Mouse (Mus musculus) liver, adult 2 months (tissue): ENCODE data around the gene Crygs. TPM values are rescaled to one million over a fixed set of nuclear protein-coding genes. Genes with fewer than 3 reads are reported as not detected.

Experiments used
- DNase-seq: peaks from one replicate; pipeline ENCODE4 v3.0.0-alpha.2; 2011; ENCODE audit warnings: low read depth, low spot score; ENCODE audit errors: extremely low read depth
- H3K27ac ChIP-seq: fragments of 200-500 bp; replicated peaks from 2 replicates; pipeline ENCODE4 v1.5.1; 2012; ENCODE audit warnings: low read depth, mild to moderate bottlenecking, control low read depth, inconsistent platforms, low read length; ENCODE audit not compliant: insufficient read depth
- H3K27me3 ChIP-seq: fragments of 200-500 bp; 2 replicates; pipeline ENCODE4 v1.6.1; 2012; ENCODE audit warnings: mild to moderate bottlenecking, moderate library complexity, low read length, inconsistent platforms; ENCODE audit not compliant: control insufficient read depth, insufficient read depth
- H3K36me3 ChIP-seq: fragments of 200-500 bp; 2 replicates; pipeline ENCODE4 v1.6.1; 2012; ENCODE audit warnings: low read length, inconsistent platforms; ENCODE audit not compliant: control insufficient read depth, insufficient read depth
- H3K4me1 ChIP-seq: fragments of 200-500 bp; 2 replicates; pipeline ENCODE4 v1.6.1; 2011; ENCODE audit warnings: low read length; ENCODE audit not compliant: control insufficient read depth, insufficient read depth
- H3K4me3 ChIP-seq: fragments of 200-500 bp; 2 replicates; pipeline ENCODE4 v1.5.1; 2011; ENCODE audit warnings: low read depth, mild to moderate bottlenecking, control low read depth, low read length, moderate library complexity; ENCODE audit not compliant: insufficient read depth
- H3K79me2 ChIP-seq: fragments of 200-500 bp; 2 replicates; pipeline ENCODE4 v1.6.1; 2012; ENCODE audit warnings: inconsistent platforms, mild to moderate bottlenecking, low read length, moderate library complexity; ENCODE audit not compliant: control insufficient read depth, insufficient read depth
- H3K9ac ChIP-seq: fragments of 200-500 bp; 2 replicates; pipeline ENCODE4 v1.6.1; 2012; ENCODE audit warnings: low read depth, mild to moderate bottlenecking, control low read depth, inconsistent platforms, low read length
- CTCF ChIP-seq: fragments of 200-500 bp; IDR thresholded peaks from 2 replicates; pipeline ENCODE4 v1.5.1; 2011; ENCODE audit warnings: low read depth, low read length, control low read depth
- POLR2A ChIP-seq: fragments of 200-500 bp; IDR thresholded peaks from 2 replicates; pipeline ENCODE4 v1.6.1; 2011; ENCODE audit warnings: low read length, control low read depth; ENCODE audit not compliant: insufficient read depth; ENCODE audit errors: extremely low read depth
- WGBS: fragments of 180-500 bp; shearing (Covaris S2); methylation state at CpG from one replicate; pipeline ENCODE4 v1.1.7; 2018; 5-methylcytosine and 5-hydroxymethylcytosine counted together
- polyA plus RNA-seq: library from polyadenylated mRNA; depleted of rRNA; stranded (reverse); fragments of >200 nt; gene quantifications from 2 replicates; pipeline ENCODE4 v1.2.3, GENCODE M21; 2012
- total RNA-seq: library from RNA; depleted of rRNA; stranded (reverse); fragments of >200 nt; gene quantifications from 2 replicates; pipeline ENCODE4 v1.2.3, GENCODE M21; 2014

Gene Crygs
- total and polyA plus RNA-seq, 2 experiments: 0.10 TPM; not detected in 1

- no peak for DNase-seq
- H3K4me1 ChIP-seq: no peaks in the 10 kb centered on the region
- no peak overlapping the region for H3K27ac ChIP-seq
- no peaks in the 10 kb centered on the region for H3K36me3 ChIP-seq
- no peak overlapping the region for H3K4me3 ChIP-seq
- no peak for TF ChIP-seq CTCF
- no peak for TF ChIP-seq POLR2A
- 69% methylated on average over 3 of the region's 3 CpGs for WGBS
- H3K27me3 ChIP-seq: no peaks in the 10 kb centered on the region
- H3K9ac ChIP-seq: no peak overlapping the region
- H3K79me2 ChIP-seq: no peaks in the 10 kb centered on the region
Observed at GRCm38 (mm10) chr16:22798520-22798919, 12.9 kb downstream of the Crygs start.

- no peak for DNase-seq
- Histone ChIP-seq H3K4me1 (no peaks in the 10 kb centered on the region), H3K36me3 (no peaks in the 10 kb centered on the region), H3K27me3 (no peaks in the 10 kb centered on the region), H3K4me3 (no peak overlapping the region), H3K9ac (no peak overlapping the region), H3K79me2 (no peaks in the 10 kb centered on the region), H3K27ac (no peak overlapping the region)
- TF ChIP-seq POLR2A: no peak
- TF ChIP-seq CTCF: no peak
- WGBS: 74% methylated on average over 5 of the region's 5 CpGs
Observed at GRCm38 (mm10) chr16:22797521-22797920, 13.9 kb downstream of the Crygs start.

- Histone ChIP-seq H3K4me1 (peaks cover 4% of the 10 kb centered on the region; the same call in 1 of the 2 replicates), H3K27ac (no peak overlapping the region), H3K36me3 (no peaks in the 10 kb centered on the region), H3K27me3 (no peaks in the 10 kb centered on the region), H3K9ac (no peak overlapping the region), H3K79me2 (no peaks in the 10 kb centered on the region), H3K4me3 (no peak overlapping the region)
- whole genome bisulfite sequencing: 69% methylated on average over 3 of the region's 3 CpGs
- TF ChIP-seq POLR2A (no peak), CTCF (peak; percentile 69)
- DNase-seq: peak; percentile 12
Observed at GRCm38 (mm10) chr16:22795497-22795896, 15.9 kb downstream of the Crygs start.

- no peak overlapping the region for H3K9ac ChIP-seq
- peak; percentile 9 for DNase-seq
- no peaks in the 10 kb centered on the region for H3K79me2 ChIP-seq
- TF ChIP-seq CTCF (no peak), POLR2A (no peak)
- peak overlapping the region; percentile 34; the same call in 1 of the 2 replicates for H3K27ac ChIP-seq
- peaks cover 8% of the 10 kb centered on the region; the same call in 1 of the 2 replicates for H3K27me3 ChIP-seq
- H3K4me1 ChIP-seq: peaks cover 4% of the 10 kb centered on the region; the same call in 1 of the 2 replicates
- no peaks in the 10 kb centered on the region for H3K36me3 ChIP-seq
- WGBS: 37% methylated on average over 2 of the region's 2 CpGs
- no peak overlapping the region for H3K4me3 ChIP-seq
Observed at GRCm38 (mm10) chr16:22791235-22791634, 20.1 kb downstream of the Crygs start.

GRCm38 (mm10) chr16:22789908-22790367, 21.4 kb downstream of the Crygs start:
- H3K79me2 ChIP-seq: no peaks in the 10 kb centered on the region
- TF ChIP-seq CTCF: no peak
- no peak for TF ChIP-seq POLR2A

GRCm38 (mm10) chr16:22782686-22783085, 28.7 kb downstream of the Crygs start:
- H3K4me3 ChIP-seq: no peak overlapping the region
- H3K4me1 ChIP-seq: no peaks in the 10 kb centered on the region
- no peak overlapping the region for H3K27ac ChIP-seq
- TF ChIP-seq POLR2A (no peak), CTCF (no peak)
- no peaks in the 10 kb centered on the region for H3K27me3 ChIP-seq
- no peak overlapping the region for H3K9ac ChIP-seq
- H3K79me2 ChIP-seq: no peaks in the 10 kb centered on the region
- 83% methylated on average over 5 of the region's 5 CpGs for WGBS
- no peak for DNase-seq
- no peaks in the 10 kb centered on the region for H3K36me3 ChIP-seq

More at GRCm38 (mm10) chr16:22789908-22790367, 21.4 kb downstream of the Crygs start:
- Histone ChIP-seq H3K4me3 (no peak overlapping the region), H3K27ac (no peak overlapping the region), H3K9ac (no peak overlapping the region), H3K36me3 (no peaks in the 10 kb centered on the region), H3K4me1 (peaks cover 4% of the 10 kb centered on the region; the same call in 1 of the 2 replicates), H3K27me3 (peaks cover 8% of the 10 kb centered on the region; the same call in 1 of the 2 replicates)
- DNase-seq: no peak
- 67% methylated on average over 10 of the region's 10 CpGs for WGBS
